25 mouse cellular contexts compared by ENCODE assay signal in genomic region chr14:120836535-120837316, GRCm38 (mm10).
DNase-seq lines count a peak whose midpoint lies in the region; ATAC-seq lines count a peak whose summit lies in the region.
"Had no signal": no experiment of that assay in that cellular context is flagged by ENCODE, and none has a peak within 500 bp of the region (broad histone marks: within the 10 kb centered on the region; RNA-seq: fewer than 3 reads in every experiment).

No protein-coding gene starts in this region.

- no peak overlapping the region for H3K4me3 ChIP-seq in embryonic facial prominence, embryonic 12.5 days
- H3K4me3 ChIP-seq in embryonic facial prominence, embryonic 10.5 days: no peak overlapping the region
- no peak overlapping the region for H3K4me3 ChIP-seq in midbrain, embryonic 15.5 days
- no peak overlapping the region for H3K4me3 ChIP-seq in midbrain, embryonic 14.5 days (replicated peaks; ENCODE audit: low read depth, low read length)
- H3K4me3 ChIP-seq in forebrain, embryonic 16.5 days (replicated peaks; ENCODE audit: low read length): no peak overlapping the region
- H3K4me3 ChIP-seq: embryonic facial prominence, embryonic 15.5 days; erythroblast, embryonic 14.5 days; heart, adult 2 months; heart, embryonic 15.5 days had no signal

- WGBS in embryonic facial prominence, embryonic 12.5 days: 88% methylated on average over 12 of the region's 12 CpGs
- WGBS in embryonic facial prominence, embryonic 10.5 days: 90% methylated on average over 12 of the region's 12 CpGs
- WGBS in midbrain, embryonic 15.5 days: 92% methylated on average over 12 of the region's 12 CpGs
- 91% methylated on average over 12 of the region's 12 CpGs for WGBS in midbrain, embryonic 14.5 days
- WGBS in forebrain, embryonic 16.5 days: 84% methylated on average over 12 of the region's 12 CpGs

- H3K27me3 ChIP-seq in embryonic facial prominence, embryonic 12.5 days: no peaks in the 10 kb centered on the region
- H3K27me3 ChIP-seq in embryonic facial prominence, embryonic 10.5 days (replicated peaks; ENCODE audit: low read depth, poor library complexity, severe bottlenecking): no peaks in the 10 kb centered on the region
- H3K27me3 ChIP-seq in midbrain, embryonic 15.5 days (replicated peaks): no peaks in the 10 kb centered on the region
- no peaks in the 10 kb centered on the region for H3K27me3 ChIP-seq in midbrain, embryonic 14.5 days (ENCODE audit: control insufficient read depth, insufficient read depth, low read length)
- H3K27me3 ChIP-seq in forebrain, embryonic 16.5 days (replicated peaks; ENCODE audit: control insufficient read depth, insufficient read depth, low read length): no peaks in the 10 kb centered on the region
- H3K27me3 ChIP-seq: embryonic facial prominence, embryonic 15.5 days; heart, embryonic 15.5 days had no signal

- peak; percentile 54; the same call in 1 of the 2 replicates for ATAC-seq in embryonic facial prominence, embryonic 12.5 days (ENCODE audit: insufficient number of reproducible peaks, insufficient read depth, low FRiP score, low TSS enrichment)
- ATAC-seq in midbrain, embryonic 15.5 days (replicated peaks): 0 out of 2 replicates have a peak, but pooled peaks have one; percentile 22
- ATAC-seq in midbrain, embryonic 14.5 days (ENCODE audit: low FRiP score, low TSS enrichment): no peak
- ATAC-seq in forebrain, embryonic 16.5 days: peak; percentile 19
- ATAC-seq: CD4-positive, CD25-positive, alpha-beta regulatory T cell, adult 4 months; intestine, embryonic 16.5 days had no signal

- H3K4me1 ChIP-seq in embryonic facial prominence, embryonic 12.5 days: peaks cover 15% of the 10 kb centered on the region
- peaks cover 25% of the 10 kb centered on the region for H3K4me1 ChIP-seq in embryonic facial prominence, embryonic 10.5 days
- peaks cover 8% of the 10 kb centered on the region for H3K4me1 ChIP-seq in midbrain, embryonic 15.5 days
- no peaks in the 10 kb centered on the region for H3K4me1 ChIP-seq in midbrain, embryonic 14.5 days (ENCODE audit: control insufficient read depth, insufficient read depth, low read length)
- H3K4me1 ChIP-seq in forebrain, embryonic 16.5 days (replicated peaks; ENCODE audit: control insufficient read depth, insufficient read depth, low read length): peaks cover 6% of the 10 kb centered on the region; the same call in 1 of the 2 replicates

- H3K27ac ChIP-seq in embryonic facial prominence, embryonic 12.5 days: no peak overlapping the region
- no peak overlapping the region for H3K27ac ChIP-seq in embryonic facial prominence, embryonic 10.5 days (replicated peaks)
- no peak overlapping the region for H3K27ac ChIP-seq in midbrain, embryonic 15.5 days
- H3K27ac ChIP-seq in midbrain, embryonic 14.5 days (replicated peaks; ENCODE audit: low read depth, low read length): no peak overlapping the region
- H3K27ac ChIP-seq in forebrain, embryonic 16.5 days (ENCODE audit: low read length): peak overlapping the region; percentile 64
- H3K27ac ChIP-seq: embryonic facial prominence, embryonic 15.5 days; heart, adult 2 months; heart, embryonic 15.5 days; hindbrain, embryonic 14.5 days had no signal

- DNase-seq in embryonic facial prominence, embryonic 10.5 days (ENCODE audit: low spot score): no peak
- peak; percentile 82 for DNase-seq in heart, adult 11 months
- no peak for DNase-seq in heart, adult 18-20 months
- no peak for DNase-seq in midbrain, embryonic 14.5 days
- DNase-seq in layer of hippocampus, adult 18-20 months (ENCODE audit: low spot score in 2 of 2): no peak
- DNase-seq: adrenal gland, adult 8-10 months; adrenal gland, postnatal 36 days; B cell, adult 2 months; cerebellum, adult 11 months; cerebellum, adult 9-10 months; cerebellum, postnatal 25 days; gastrocnemius, postnatal 36 days; heart, adult 2 months; heart, postnatal 14 days had no signal

- no peak overlapping the region for H3K9ac ChIP-seq in embryonic facial prominence, embryonic 12.5 days
- no peak overlapping the region for H3K9ac ChIP-seq in midbrain, embryonic 15.5 days
- no peak overlapping the region for H3K9ac ChIP-seq in midbrain, embryonic 14.5 days (replicated peaks; ENCODE audit: low read length)
- H3K9ac ChIP-seq in forebrain, embryonic 16.5 days (replicated peaks; ENCODE audit: low read depth, low read length): no peak overlapping the region
- H3K9ac ChIP-seq: embryonic facial prominence, embryonic 15.5 days; hindbrain, embryonic 14.5 days had no signal

- H3K36me3 ChIP-seq in embryonic facial prominence, embryonic 12.5 days: no peaks in the 10 kb centered on the region
- no peaks in the 10 kb centered on the region for H3K36me3 ChIP-seq in embryonic facial prominence, embryonic 10.5 days (replicated peaks)
- H3K36me3 ChIP-seq in midbrain, embryonic 15.5 days (replicated peaks): no peaks in the 10 kb centered on the region
- H3K36me3 ChIP-seq in midbrain, embryonic 14.5 days (ENCODE audit: control insufficient read depth, insufficient read depth, low read length): no peaks in the 10 kb centered on the region
- no peaks in the 10 kb centered on the region for H3K36me3 ChIP-seq in forebrain, embryonic 16.5 days (ENCODE audit: control insufficient read depth, insufficient read depth)
- H3K36me3 ChIP-seq: embryonic facial prominence, embryonic 15.5 days; G1E; heart, embryonic 15.5 days had no signal

- H3K4me2 ChIP-seq in embryonic facial prominence, embryonic 12.5 days (replicated peaks): no peak overlapping the region
- H3K4me2 ChIP-seq in midbrain, embryonic 15.5 days: no peak overlapping the region
- H3K4me2 ChIP-seq in midbrain, embryonic 14.5 days (ENCODE audit: low read length): no peak overlapping the region
- no peak overlapping the region for H3K4me2 ChIP-seq in forebrain, embryonic 16.5 days (ENCODE audit: low read length)
- H3K4me2 ChIP-seq: embryonic facial prominence, embryonic 15.5 days; heart, embryonic 11.5 days; heart, embryonic 15.5 days; hindbrain, embryonic 14.5 days had no signal

- no peaks in the 10 kb centered on the region for H3K9me3 ChIP-seq in embryonic facial prominence, embryonic 12.5 days
- no peaks in the 10 kb centered on the region for H3K9me3 ChIP-seq in embryonic facial prominence, embryonic 10.5 days
- no peaks in the 10 kb centered on the region for H3K9me3 ChIP-seq in midbrain, embryonic 15.5 days
- no peaks in the 10 kb centered on the region for H3K9me3 ChIP-seq in midbrain, embryonic 14.5 days (ENCODE audit: control insufficient read depth, low read length)
- H3K9me3 ChIP-seq in forebrain, embryonic 16.5 days (ENCODE audit: control insufficient read depth, low read length): no peaks in the 10 kb centered on the region
- H3K9me3 ChIP-seq: embryonic facial prominence, embryonic 15.5 days; heart, embryonic 15.5 days had no signal
